Comparison of ENCODE assay signal across 31 mouse cellular contexts in the genomic region with DNA sequence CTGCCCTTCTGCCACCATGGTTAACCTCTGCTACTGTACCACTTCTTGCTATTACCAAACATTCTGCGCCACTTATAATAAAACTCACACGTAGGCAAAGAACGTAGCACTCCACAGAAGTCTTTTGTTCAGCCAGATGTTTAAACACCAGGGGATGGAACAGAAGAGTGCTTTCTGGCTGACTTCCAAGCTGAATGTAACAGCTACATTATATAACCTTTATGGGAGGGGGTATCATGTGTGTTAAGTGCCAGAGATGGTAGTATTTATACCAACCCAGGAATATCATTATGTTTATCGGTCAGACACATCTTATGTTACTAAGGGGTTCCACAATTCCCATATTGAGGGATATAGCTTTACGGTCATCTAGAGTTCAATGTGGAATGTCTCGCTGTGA.
DNase-seq lines count a peak whose midpoint lies in the region; ATAC-seq lines count a peak whose summit lies in the region.
"Had no signal": no experiment of that assay in that cellular context is flagged by ENCODE, and none has a peak within 500 bp of the region (broad histone marks: within the 10 kb centered on the region; RNA-seq: fewer than 3 reads in every experiment).

No protein-coding gene starts in this region.

- DNase-seq in embryo, embryonic 11 days, result peak; percentile 8
- DNase-seq in embryo, embryonic 10.5 days (ENCODE audit: low spot score), result no peak
- DNase-seq in hindbrain, embryonic 11.5 days (ENCODE audit: low spot score), result peak; percentile 4
- DNase-seq in neural tube, embryonic 10.5 days (ENCODE audit: extremely low spot score, low spot score), result no peak
- no peak for DNase-seq in heart, postnatal 14 days
- DNase-seq: adrenal gland, adult 2 months; adrenal gland, postnatal 36 days; cerebellum, adult 2 months; cerebellum, postnatal 25 days; gastrocnemius, postnatal 10 days; kidney, adult 11 months; kidney, postnatal 25 days; lung, postnatal 4 days; midbrain, embryonic 14.5 days; right cerebral cortex, postnatal 4 days; thymus, adult 18-20 months; thymus, postnatal 36 days had no signal

- no peaks in the 10 kb centered on the region for H3K9me3 ChIP-seq in hindbrain, embryonic 11.5 days (ENCODE audit: control insufficient read depth, low read length)
- H3K9me3 ChIP-seq in hindbrain, embryonic 13.5 days, result no peaks in the 10 kb centered on the region
- H3K9me3 ChIP-seq in neural tube, embryonic 14.5 days (ENCODE audit: control insufficient read depth, low read length), result no peaks in the 10 kb centered on the region
- no peaks in the 10 kb centered on the region for H3K9me3 ChIP-seq in neural tube, embryonic 15.5 days (replicated peaks)
- H3K9me3 ChIP-seq: embryonic facial prominence, embryonic 15.5 days; kidney, embryonic 15.5 days; megakaryocyte, embryonic 14.5 days had no signal

- no peak for ATAC-seq in hindbrain, embryonic 11.5 days (ENCODE audit: low FRiP score)
- ATAC-seq in hindbrain, embryonic 13.5 days (ENCODE audit: low FRiP score), result no peak
- peak; percentile 54; the same call in 1 of the 2 replicates for ATAC-seq in neural tube, embryonic 14.5 days (ENCODE audit: low read depth)
- ATAC-seq in neural tube, embryonic 15.5 days (ENCODE audit: low FRiP score), result peak; percentile 31; the same call in 1 of the 2 replicates
- ATAC-seq: activated CD4-positive, CD25-positive, alpha-beta regulatory T cell, adult 4 months; inflammation-experienced regulatory T-cells, adult 6 months; lung, postnatal 0 days had no signal

- H3K4me1 ChIP-seq in hindbrain, embryonic 11.5 days (replicated peaks; ENCODE audit: control insufficient read depth, insufficient read depth, low read length), result no peaks in the 10 kb centered on the region
- H3K4me1 ChIP-seq in hindbrain, embryonic 13.5 days (replicated peaks), result no peaks in the 10 kb centered on the region
- H3K4me1 ChIP-seq in neural tube, embryonic 14.5 days (ENCODE audit: control insufficient read depth, insufficient read depth, low read length), result no peaks in the 10 kb centered on the region
- H3K4me1 ChIP-seq in neural tube, embryonic 15.5 days, result no peaks in the 10 kb centered on the region; the same call in 1 of the 2 replicates
- H3K4me1 ChIP-seq: embryonic facial prominence, embryonic 15.5 days; kidney, embryonic 15.5 days; megakaryocyte, embryonic 14.5 days had no signal

- no peak overlapping the region for H3K9ac ChIP-seq in hindbrain, embryonic 11.5 days (ENCODE audit: low read depth, low read length)
- H3K9ac ChIP-seq in hindbrain, embryonic 13.5 days, result no peak overlapping the region
- no peak overlapping the region for H3K9ac ChIP-seq in neural tube, embryonic 14.5 days (replicated peaks; ENCODE audit: low read depth, low read length)
- H3K9ac ChIP-seq in neural tube, embryonic 15.5 days (replicated peaks), result no peak overlapping the region
- H3K9ac ChIP-seq: embryonic facial prominence, embryonic 15.5 days; hindbrain, embryonic 14.5 days; kidney, embryonic 15.5 days had no signal

- 72% methylated on average over 6 of the region's 6 CpGs for WGBS in hindbrain, embryonic 11.5 days
- WGBS in hindbrain, embryonic 13.5 days, result 78% methylated on average over 6 of the region's 6 CpGs
- WGBS in neural tube, embryonic 14.5 days, result 67% methylated on average over 6 of the region's 6 CpGs
- WGBS in neural tube, embryonic 15.5 days, result 69% methylated on average over 6 of the region's 6 CpGs

- H3K27me3 ChIP-seq in hindbrain, embryonic 11.5 days (ENCODE audit: control insufficient read depth, insufficient read depth, low read length), result no peaks in the 10 kb centered on the region
- no peaks in the 10 kb centered on the region for H3K27me3 ChIP-seq in hindbrain, embryonic 13.5 days
- no peaks in the 10 kb centered on the region for H3K27me3 ChIP-seq in neural tube, embryonic 14.5 days (ENCODE audit: control insufficient read depth, insufficient read depth, low read length)
- no peaks in the 10 kb centered on the region for H3K27me3 ChIP-seq in neural tube, embryonic 15.5 days (replicated peaks)
- H3K27me3 ChIP-seq: CH12.LX; embryonic facial prominence, embryonic 15.5 days; kidney, embryonic 15.5 days; megakaryocyte, embryonic 14.5 days had no signal

- no peak overlapping the region for H3K4me2 ChIP-seq in hindbrain, embryonic 11.5 days (replicated peaks; ENCODE audit: low read depth, low read length)
- no peak overlapping the region for H3K4me2 ChIP-seq in hindbrain, embryonic 13.5 days
- no peak overlapping the region for H3K4me2 ChIP-seq in neural tube, embryonic 14.5 days (ENCODE audit: low read depth, low read length)
- no peak overlapping the region for H3K4me2 ChIP-seq in neural tube, embryonic 15.5 days
- H3K4me2 ChIP-seq: embryonic facial prominence, embryonic 15.5 days; hindbrain, embryonic 14.5 days; kidney, embryonic 15.5 days; liver, embryonic 11.5 days had no signal

- no peak overlapping the region for H3K27ac ChIP-seq in hindbrain, embryonic 11.5 days (ENCODE audit: low read depth, low read length)
- no peak overlapping the region for H3K27ac ChIP-seq in hindbrain, embryonic 13.5 days
- H3K27ac ChIP-seq in neural tube, embryonic 14.5 days (ENCODE audit: low read depth, low read length), result no peak overlapping the region
- H3K27ac ChIP-seq in neural tube, embryonic 15.5 days (replicated peaks), result 0 out of 2 replicates have a peak overlapping the region, but pooled peaks have one; percentile 9
- H3K27ac ChIP-seq: embryonic facial prominence, embryonic 15.5 days; hindbrain, embryonic 14.5 days; kidney, embryonic 15.5 days; layer of hippocampus, adult 2 months; stomach, postnatal 0 days had no signal

- no peaks in the 10 kb centered on the region for H3K36me3 ChIP-seq in hindbrain, embryonic 11.5 days (ENCODE audit: control insufficient read depth, insufficient read depth, low read length)
- H3K36me3 ChIP-seq in hindbrain, embryonic 13.5 days, result no peaks in the 10 kb centered on the region
- H3K36me3 ChIP-seq in neural tube, embryonic 14.5 days (ENCODE audit: control insufficient read depth, insufficient read depth, low read length), result no peaks in the 10 kb centered on the region
- H3K36me3 ChIP-seq in neural tube, embryonic 15.5 days, result no peaks in the 10 kb centered on the region
- H3K36me3 ChIP-seq: embryonic facial prominence, embryonic 15.5 days; kidney, embryonic 15.5 days had no signal

- intact Hi-C loops in heart, postnatal 14 days (cut with DNase I), result no loop called here

- H3K4me3 ChIP-seq in hindbrain, embryonic 11.5 days (ENCODE audit: low read depth, low read length), result no peak overlapping the region
- no peak overlapping the region for H3K4me3 ChIP-seq in hindbrain, embryonic 13.5 days
- no peak overlapping the region for H3K4me3 ChIP-seq in neural tube, embryonic 14.5 days (ENCODE audit: low read depth, low read length)
- no peak overlapping the region for H3K4me3 ChIP-seq in neural tube, embryonic 15.5 days (replicated peaks)
- H3K4me3 ChIP-seq: embryonic facial prominence, embryonic 15.5 days; kidney, embryonic 15.5 days; layer of hippocampus, adult 2 months had no signal

Comparison
In these comparisons a context has a peak if more than half of its experiments do, and no peak if none do; other contexts are left out.
1. DNase-seq: peak in embryo, embryonic 11 days (single experiment) and hindbrain, embryonic 11.5 days (single experiment); none in embryo, embryonic 10.5 days (single experiment), neural tube, embryonic 10.5 days (single experiment) and heart, postnatal 14 days (0 of 2).
2. ATAC-seq: peak in neural tube, embryonic 14.5 days (single experiment) and neural tube, embryonic 15.5 days (single experiment); none in hindbrain, embryonic 11.5 days (single experiment) and hindbrain, embryonic 13.5 days (single experiment).